Mouse (Mus musculus): Measurements from ENCODE around the gene Sesn3.

DNA sequence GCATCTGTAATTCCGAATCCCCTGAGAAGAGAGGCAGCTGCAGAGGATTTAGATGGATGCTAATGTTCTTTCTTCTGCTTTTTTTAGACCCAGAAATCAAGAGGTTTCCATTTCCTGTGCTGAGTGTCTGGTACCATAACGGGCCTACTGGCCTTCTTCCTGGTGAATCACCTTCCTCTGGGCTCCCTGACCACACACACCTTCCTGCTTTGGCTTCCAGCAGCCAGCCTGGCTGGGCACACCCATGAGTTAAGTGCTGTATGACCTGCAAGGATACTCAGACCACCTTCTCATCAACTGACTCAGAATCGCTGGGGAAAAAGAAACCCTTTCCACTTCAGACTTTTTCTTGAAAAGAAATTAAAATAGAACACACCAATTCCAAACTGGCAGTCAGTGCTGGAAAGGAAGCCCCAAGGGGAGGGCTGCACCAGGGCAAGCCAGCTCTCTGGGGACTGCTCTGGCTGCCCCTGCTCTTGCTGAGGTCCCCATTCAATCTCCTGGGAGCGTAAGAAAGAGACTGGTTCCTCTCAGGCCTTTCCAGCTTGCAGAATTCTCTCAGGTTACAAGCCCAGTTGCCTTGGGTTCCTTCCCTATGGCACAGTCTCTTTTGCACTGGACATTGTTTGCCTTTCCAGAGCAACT, 90.7 kb downstream of the Sesn3 start:
- TF ChIP-seq SIN3A (IDR thresholded peaks at IDR 0.05; ENCODE audit: low read length), result no peak
- no peak for TF ChIP-seq ZMIZ1 (IDR thresholded peaks at IDR 0.05; ENCODE audit: low read depth, low read length)
- TF ChIP-seq ZC3H11A (IDR thresholded peaks at IDR 0.05; ENCODE audit: low read depth, low read length), result no peak
- TF ChIP-seq EP300 (IDR thresholded peaks at IDR 0.05; ENCODE audit: low read depth in 1 of 2, low read length in 2 of 2), result peak; percentile 13 to 68; a peak in 2 of 4 replicates
- no peak for TF ChIP-seq POLR2A (IDR thresholded peaks at IDR 0.05; ENCODE audit: control insufficient read depth in 1 of 2, insufficient read depth in 1 of 2, low read depth in 1 of 2, low read length in 2 of 2, poor library complexity in 1 of 2)
- TF ChIP-seq ZKSCAN1 (IDR thresholded peaks at IDR 0.05; ENCODE audit: low read depth, low read length), result no peak
- no peak for TF ChIP-seq TAL1 (IDR thresholded peaks at IDR 0.05; ENCODE audit: low read length)
- no peak for TF ChIP-seq POLR2AphosphoS2 (IDR thresholded peaks at IDR 0.05; ENCODE audit: low read length)
- TF ChIP-seq CTCF (IDR thresholded peaks at IDR 0.05 in 2 of 3, conservative IDR thresholded peaks at IDR 0.05 in 1 of 3; ENCODE audit: control insufficient read depth in 1 of 3, insufficient read depth in 1 of 3, low read depth in 2 of 3, low read length in 3 of 3, poor library complexity in 1 of 3, severe bottlenecking in 1 of 3), result no peak

Data from MEL (cell line).